Mouse (Mus musculus): ENCODE measurements at regions not wholly inside any gene's neighbourhood (a gene's known extent, or its start where the extent isn't known, plus 50 kb on each side); places are given as distances from the start of the nearest gene placed in this dataset.

- no peak for TF ChIP-seq EP300 (optimal IDR thresholded peaks at IDR 0.05)
- no peak for TF ChIP-seq CTCF (IDR thresholded peaks at IDR 0.05; ENCODE audit: low read depth)
Observed at GRCm38 (mm10) chr10:21456991-21457390, 79.9 kb downstream of the Aldh8a1 start.
